Mouse (Mus musculus) heart, adult 2 months (tissue): Measurements from ENCODE around the gene H2-DMa. TPM values are rescaled to one million over a fixed set of nuclear protein-coding genes. Genes with fewer than 3 reads are reported as not detected.

Experiments
- DNase-seq, 2 experiments: peaks; one replicate each; pipeline ENCODE4 v3.0.0; 2021
- H3K27ac ChIP-seq: fragments of 200-600 bp; 2 replicates; pipeline ENCODE4 v1.8.1; 2022
- H3K27me3 ChIP-seq: fragments of 200-500 bp; 2 replicates; pipeline ENCODE4 v1.6.1; 2012; ENCODE audit warnings: mild to moderate bottlenecking, low read length, inconsistent platforms, mixed read lengths; ENCODE audit not compliant: control insufficient read depth, insufficient read depth
- H3K36me3 ChIP-seq: fragments of 200-500 bp; 2 replicates; pipeline ENCODE4 v1.6.1; 2012; ENCODE audit warnings: low read length, inconsistent platforms; ENCODE audit not compliant: control insufficient read depth, insufficient read depth
- H3K4me1 ChIP-seq: fragments of 200-500 bp; 2 replicates; pipeline ENCODE4 v1.6.1; 2011; ENCODE audit warnings: low read length; ENCODE audit not compliant: control insufficient read depth, insufficient read depth
- H3K4me3 ChIP-seq: fragments of 200-600 bp; 2 replicates; pipeline ENCODE4 v1.8.1; 2022
- H3K79me2 ChIP-seq: fragments of 200-500 bp; replicated peaks from 2 replicates; pipeline ENCODE4 v1.6.1; 2012; ENCODE audit warnings: mild to moderate bottlenecking, inconsistent platforms, low read length, moderate library complexity, mixed read lengths; ENCODE audit not compliant: control insufficient read depth, insufficient read depth
- H3K9ac ChIP-seq: fragments of 200-500 bp; 2 replicates; pipeline ENCODE4 v1.6.1; 2012; ENCODE audit warnings: low read depth, mild to moderate bottlenecking, control low read depth, inconsistent platforms, low read length, mixed read lengths
- CTCF ChIP-seq: fragments of 200-600 bp; IDR thresholded peaks from 2 replicates; pipeline ENCODE4 v1.8.1; 2022; ENCODE audit warnings: antibody characterized with exemption, mild to moderate bottlenecking, moderate library complexity
- EP300 ChIP-seq: fragments of 200-500 bp; IDR thresholded peaks from 2 replicates; pipeline ENCODE4 v1.6.1; 2011; ENCODE audit warnings: low read depth, low read length, control low read depth; ENCODE audit not compliant: insufficient read depth
- POLR2A ChIP-seq: fragments of 200-500 bp; IDR thresholded peaks from 2 replicates; pipeline ENCODE4 v1.6.1; 2011; ENCODE audit warnings: mild to moderate bottlenecking, low read depth, low read length, control low read depth; ENCODE audit not compliant: insufficient read depth
- WGBS: fragments of 180-500 bp; shearing (Covaris S2); methylation state at CpG from one replicate; pipeline ENCODE4 v1.1.7; 2018; 5-methylcytosine and 5-hydroxymethylcytosine counted together
- intact Hi-C: fragments of 180-260 bp; cut with DNase I; formaldehyde crosslinking; loops from one replicate; pipeline ENCODE4 v1.15.1; 2025
- polyA plus RNA-seq: library from polyadenylated mRNA; depleted of rRNA; stranded (reverse); fragments of >200 nt; gene quantifications from 2 replicates; pipeline ENCODE4 v1.2.3, GENCODE M21; 2012
- total RNA-seq, 2 experiments: library from RNA; stranded (reverse); gene quantifications; 2 replicates each; pipeline ENCODE4 v1.2.3; 2021

H2-DMa gene
- total and polyA plus RNA-seq, 3 experiments = 4.0 to 21.3 (median 7.5) TPM

GRCm38 (mm10) chr17:34120814-34121171 is 1.5 kb downstream of the H2-DMa start:
- TF ChIP-seq POLR2A (peak; percentile 3; the same call in 1 of the 2 replicates), EP300 (no peak), CTCF (peak; percentile 58)
- Histone ChIP-seq H3K79me2 (peaks cover 2% of the 10 kb centered on the region), H3K4me3 (peak overlapping the region; percentile 75), H3K27ac (peak overlapping the region; percentile 98), H3K36me3 (peaks cover 10% of the 10 kb centered on the region), H3K27me3 (no peaks in the 10 kb centered on the region), H3K4me1 (peaks cover 4% of the 10 kb centered on the region), H3K9ac (peak overlapping the region; percentile 99)
- intact Hi-C loops = no loop called here
- 1% methylated on average over 31 of the region's 31 CpGs for WGBS
- peak; percentile 91 to 92 for DNase-seq

- peaks cover 6% of the 10 kb centered on the region for H3K36me3 ChIP-seq
- peak overlapping the region; percentile 98 for H3K27ac ChIP-seq
- peaks cover 4% of the 10 kb centered on the region for H3K4me1 ChIP-seq
- H3K79me2 ChIP-seq = peaks cover 2% of the 10 kb centered on the region
- H3K4me3 ChIP-seq = peak overlapping the region; percentile 75
- H3K27me3 ChIP-seq = no peaks in the 10 kb centered on the region
- peak; percentile 89 to 91 for DNase-seq
- intact Hi-C loops = no loop called here
- under 1% methylated on average over 34 of the region's 35 CpGs for WGBS
- TF ChIP-seq POLR2A (peak; percentile 78), EP300 (peak; percentile 28; the same call in 1 of the 2 replicates), CTCF (peak; percentile 10; the same call in 1 of the 2 replicates)
- peak overlapping the region; percentile 99 for H3K9ac ChIP-seq
Observed at GRCm38 (mm10) chr17:34121172-34121878, 2.0 kb downstream of the H2-DMa start.

DNA sequence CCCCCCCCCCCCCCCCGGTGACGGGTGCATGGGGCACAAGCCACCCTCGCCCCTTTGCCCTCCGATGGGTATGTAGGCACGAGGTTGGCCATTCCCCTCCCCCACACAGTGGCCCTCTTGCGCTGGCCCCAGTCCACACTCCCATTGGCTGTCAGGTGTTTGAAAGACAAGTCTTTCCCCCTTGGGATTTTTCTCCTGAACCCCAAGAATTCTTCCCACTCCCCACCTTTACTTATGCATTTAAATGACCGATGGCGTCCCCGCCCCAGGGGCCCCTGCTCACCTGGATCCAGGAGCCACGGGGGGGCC is 2.5 kb downstream of the H2-DMa start:
- Histone ChIP-seq H3K4me1 (peaks cover 3% of the 10 kb centered on the region), H3K4me3 (peak overlapping the region; percentile 75), H3K36me3 (peaks cover 3% of the 10 kb centered on the region; the same call in 1 of the 2 replicates), H3K27me3 (no peaks in the 10 kb centered on the region), H3K27ac (peak overlapping the region; percentile 98), H3K79me2 (peaks cover 2% of the 10 kb centered on the region), H3K9ac (peak overlapping the region; percentile 99)
- 0% methylated on average over 10 of the region's 10 CpGs for WGBS
- TF ChIP-seq EP300 = no peak
- intact Hi-C loops = no loop called here
- DNase-seq = no peak

- H3K79me2 ChIP-seq = peaks cover 2% of the 10 kb centered on the region
- H3K4me1 ChIP-seq = peaks cover 3% of the 10 kb centered on the region
- peak; percentile 98 to 99 for DNase-seq
- no peaks in the 10 kb centered on the region; the same call in 1 of the 2 replicates for H3K36me3 ChIP-seq
- TF ChIP-seq POLR2A (peak; percentile 71), CTCF (peak; percentile 43), EP300 (0 out of 2 replicates have a peak, but pooled peaks have one; percentile 39)
- H3K27me3 ChIP-seq = no peaks in the 10 kb centered on the region
- intact Hi-C loops = no loop called here
- WGBS = 1% methylated on average over 75 of the region's 75 CpGs
- H3K4me3 ChIP-seq = peak within 1 kb of the TSS; percentile 75
- H3K27ac ChIP-seq = peak within 1 kb of the TSS; percentile 98
- peak within 1 kb of the TSS; percentile 99 for H3K9ac ChIP-seq
Observed at GRCm38 (mm10) chr17:34122188-34122984, 3.0 kb downstream of the H2-DMa start, which contains the start of gene Brd2. Gene Brd2 (minus strand): TSS chr17:34122634.

- Histone ChIP-seq H3K79me2 (peaks cover 2% of the 10 kb centered on the region), H3K27ac (peak overlapping the region; percentile 98), H3K27me3 (no peaks in the 10 kb centered on the region), H3K36me3 (no peaks in the 10 kb centered on the region), H3K9ac (peak overlapping the region; percentile 46; the same call in 1 of the 2 replicates), H3K4me3 (peak overlapping the region; percentile 75), H3K4me1 (peaks cover 8% of the 10 kb centered on the region)
- WGBS = under 1% methylated on average over 7 of the region's 7 CpGs
- intact Hi-C loops = loop anchor here (1.0 kb wide), 1 partner anchor 12 kb away; no protein-coding TSS in a partner anchor
- no peak for DNase-seq
- TF ChIP-seq EP300 = no peak
- TF ChIP-seq CTCF = no peak
- TF ChIP-seq POLR2A = no peak
Observed at GRCm38 (mm10) chr17:34123111-34123510, 3.8 kb downstream of the H2-DMa start.
